Mouse (Mus musculus) cerebellum, adult 2 months (tissue): ENCODE data around the gene Cenpb. TPM values are rescaled to one million over a fixed set of nuclear protein-coding genes. Genes with fewer than 3 reads are reported as not detected.

Experiments used
- DNase-seq, 2 experiments: peaks; one replicate each; pipeline ENCODE4 v3.0.0; 2021
- H3K27ac ChIP-seq: fragments of 200-500 bp; 2 replicates; pipeline ENCODE4 v1.5.1; 2012; ENCODE audit warnings: low read length, control low read depth, inconsistent platforms; ENCODE audit not compliant: insufficient read depth
- H3K27me3 ChIP-seq: fragments of 200-500 bp; 2 replicates; pipeline ENCODE4 v1.6.1; 2012; ENCODE audit warnings: inconsistent platforms, mild to moderate bottlenecking, low read length, moderate library complexity; ENCODE audit not compliant: control insufficient read depth, insufficient read depth
- H3K4me1 ChIP-seq: fragments of 200-500 bp; 2 replicates; pipeline ENCODE4 v1.6.1; 2011; ENCODE audit warnings: low read length; ENCODE audit not compliant: control insufficient read depth, insufficient read depth
- H3K4me3 ChIP-seq: fragments of 200-500 bp; replicated peaks from 2 replicates; pipeline ENCODE3; 2011; ENCODE audit warnings: mild to moderate bottlenecking, low read depth, low read length, control low read depth; ENCODE audit not compliant: insufficient read depth
- CTCF ChIP-seq: fragments of 200-500 bp; IDR thresholded peaks from 2 replicates; pipeline ENCODE4 v1.5.1; 2011; ENCODE audit warnings: low read depth, mild to moderate bottlenecking, control low read depth, low read length, moderate library complexity, borderline replicate concordance; ENCODE audit not compliant: insufficient read depth
- POLR2A ChIP-seq: fragments of 200-500 bp; IDR thresholded peaks from 2 replicates; pipeline ENCODE4 v1.6.1; 2011; ENCODE audit warnings: low read length, control low read depth, borderline replicate concordance; ENCODE audit not compliant: insufficient read depth
- WGBS: fragments of 180-500 bp; shearing (Covaris S2); methylation state at CpG from one replicate; pipeline ENCODE4 v1.1.7; 2018; 5-methylcytosine and 5-hydroxymethylcytosine counted together
- polyA plus RNA-seq: library from polyadenylated mRNA; depleted of rRNA; stranded (reverse); fragments of >200 nt; gene quantifications from 2 replicates; pipeline ENCODE4 v1.2.3, GENCODE M21; 2012; rRNA removed

Gene Cenpb
- polyA plus RNA-seq, 1 experiment: 72.5 TPM

DNA sequence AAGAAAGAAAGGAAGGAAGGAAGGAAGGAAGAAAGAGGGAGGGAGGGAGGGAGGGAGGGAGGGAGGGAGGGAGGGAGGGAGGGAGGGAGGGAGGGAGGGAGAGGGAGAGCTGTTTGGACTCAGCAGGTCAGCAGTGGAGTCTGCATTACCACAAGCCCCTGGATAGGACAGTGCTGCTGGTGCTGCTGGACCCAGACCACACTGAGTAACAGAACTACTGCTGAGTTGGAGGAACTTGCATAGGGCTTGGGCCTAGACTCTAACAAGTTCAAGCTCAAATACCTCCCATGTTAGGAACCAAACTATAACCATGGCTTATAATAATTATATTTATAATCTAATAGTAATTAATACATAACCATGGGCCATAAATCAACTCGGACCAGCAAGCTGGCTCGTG, 49.0 kb downstream of the Cenpb start:
- no peaks in the 10 kb centered on the region for H3K4me1 ChIP-seq
- WGBS: 89% methylated on average over 2 of the region's 2 CpGs
- no peak for DNase-seq
- TF ChIP-seq CTCF (no peak), POLR2A (no peak)
- no peak overlapping the region for H3K4me3 ChIP-seq
- no peak overlapping the region for H3K27ac ChIP-seq
- no peaks in the 10 kb centered on the region for H3K27me3 ChIP-seq

DNA sequence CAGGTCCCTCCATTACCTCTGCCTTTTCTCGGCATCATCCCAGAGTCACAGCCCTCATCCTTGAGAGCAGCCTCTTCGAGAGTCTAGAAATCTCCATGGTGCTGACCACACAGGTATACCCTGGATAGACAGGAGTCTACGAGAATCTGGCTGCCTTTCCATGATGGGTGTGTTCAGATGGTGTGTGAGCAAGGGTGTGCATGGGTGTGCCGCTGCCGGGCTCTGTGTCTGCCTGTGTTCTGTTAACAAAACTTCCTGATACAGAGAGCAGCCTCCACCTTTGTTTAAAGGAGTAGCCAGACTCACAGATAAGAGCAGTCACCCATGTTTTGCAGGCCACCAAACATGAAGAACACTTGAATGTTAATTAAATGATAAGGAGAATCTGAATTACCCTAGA, 50.0 kb downstream of the Cenpb start:
- H3K4me3 ChIP-seq: no peak overlapping the region
- WGBS: 80% methylated on average over 5 of the region's 5 CpGs
- H3K4me1 ChIP-seq: no peaks in the 10 kb centered on the region
- H3K27ac ChIP-seq: no peak overlapping the region
- H3K27me3 ChIP-seq: no peaks in the 10 kb centered on the region
- no peak for TF ChIP-seq CTCF
- no peak for TF ChIP-seq POLR2A
- no peak for DNase-seq

DNA sequence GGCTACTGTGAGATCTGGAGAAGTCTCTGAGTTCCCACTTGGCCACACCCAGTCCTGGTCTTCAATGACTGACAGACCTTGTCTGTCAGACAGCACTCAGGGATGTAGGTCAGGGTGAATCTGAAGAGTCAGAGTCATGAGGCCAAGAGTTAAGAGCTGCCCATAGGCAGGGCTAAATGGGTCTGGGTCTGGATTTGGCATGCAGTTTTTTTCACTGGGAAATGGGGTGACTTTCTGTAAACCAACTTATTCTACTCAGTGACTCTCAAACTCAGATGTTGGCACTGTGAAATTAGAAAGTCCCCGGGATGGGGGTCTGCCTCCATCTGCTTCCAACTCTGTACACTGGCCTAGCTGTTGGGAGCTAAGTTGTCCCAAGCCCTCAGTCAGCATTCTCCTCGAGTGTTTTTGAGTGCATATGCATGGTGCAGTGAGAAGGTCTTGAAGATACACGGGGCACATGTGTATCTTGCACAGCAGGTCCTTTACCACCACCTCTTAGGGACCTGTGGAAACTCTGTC, 51.2 kb downstream of the Cenpb start:
- H3K4me1 ChIP-seq: no peaks in the 10 kb centered on the region

GRCm38 (mm10) chr2:131128211-131128610, 51.7 kb downstream of the Cenpb start:
- no peak for TF ChIP-seq CTCF
- Histone ChIP-seq H3K4me3 (no peak overlapping the region), H3K27me3 (no peaks in the 10 kb centered on the region), H3K4me1 (no peaks in the 10 kb centered on the region), H3K27ac (no peak overlapping the region)
- DNase-seq: no peak
- 87% methylated on average over 5 of the region's 5 CpGs for WGBS

More for the DNA sequence above, 51.2 kb downstream of the Cenpb start:
- Histone ChIP-seq H3K27me3 (no peaks in the 10 kb centered on the region), H3K4me3 (no peak overlapping the region), H3K27ac (no peak overlapping the region)
- TF ChIP-seq POLR2A (no peak), CTCF (no peak)
- no peak for DNase-seq
- WGBS: 68% methylated on average over 3 of the region's 3 CpGs

DNA sequence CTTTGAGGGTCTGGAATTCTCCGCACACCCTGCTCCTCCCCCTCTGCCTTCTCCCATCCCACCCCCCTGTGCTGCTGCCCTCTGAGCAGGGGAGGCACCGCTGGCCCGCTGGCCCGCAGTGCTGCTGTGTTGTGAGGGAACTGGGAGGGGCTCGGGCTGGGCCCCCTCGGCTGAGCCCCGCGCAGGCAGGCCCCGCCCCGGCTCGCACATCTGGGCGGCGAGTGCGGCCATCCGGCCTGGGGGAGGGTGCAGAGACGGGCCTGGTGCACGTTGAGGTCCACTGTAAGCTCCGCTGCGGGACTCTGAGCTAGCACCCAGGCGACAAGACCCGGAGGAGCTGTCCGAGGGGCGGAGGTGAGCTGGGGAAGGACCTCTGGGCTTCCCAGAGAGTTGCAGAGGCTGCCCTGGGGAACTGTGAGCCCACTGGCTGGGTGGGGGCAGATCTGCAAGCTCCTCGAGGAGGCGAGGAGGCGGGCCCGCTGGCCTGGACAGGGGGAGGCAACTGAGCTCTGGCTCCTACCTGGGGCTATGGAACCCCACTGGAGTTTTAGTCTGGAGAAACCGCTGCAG, 52.6 kb downstream of the Cenpb start, which contains the start of gene Hspa12b:
TSS of gene Hspa12b (plus strand) at position 120 of the 570 bp plus-strand sequence.
- TF ChIP-seq CTCF: no peak
- 5% methylated on average over 28 of the region's 28 CpGs for WGBS
- Histone ChIP-seq H3K4me1 (no peaks in the 10 kb centered on the region), H3K27me3 (no peaks in the 10 kb centered on the region), H3K27ac (no peak within 1 kb of the TSS), H3K4me3 (no peak within 1 kb of the TSS)
- no peak for DNase-seq

DNA sequence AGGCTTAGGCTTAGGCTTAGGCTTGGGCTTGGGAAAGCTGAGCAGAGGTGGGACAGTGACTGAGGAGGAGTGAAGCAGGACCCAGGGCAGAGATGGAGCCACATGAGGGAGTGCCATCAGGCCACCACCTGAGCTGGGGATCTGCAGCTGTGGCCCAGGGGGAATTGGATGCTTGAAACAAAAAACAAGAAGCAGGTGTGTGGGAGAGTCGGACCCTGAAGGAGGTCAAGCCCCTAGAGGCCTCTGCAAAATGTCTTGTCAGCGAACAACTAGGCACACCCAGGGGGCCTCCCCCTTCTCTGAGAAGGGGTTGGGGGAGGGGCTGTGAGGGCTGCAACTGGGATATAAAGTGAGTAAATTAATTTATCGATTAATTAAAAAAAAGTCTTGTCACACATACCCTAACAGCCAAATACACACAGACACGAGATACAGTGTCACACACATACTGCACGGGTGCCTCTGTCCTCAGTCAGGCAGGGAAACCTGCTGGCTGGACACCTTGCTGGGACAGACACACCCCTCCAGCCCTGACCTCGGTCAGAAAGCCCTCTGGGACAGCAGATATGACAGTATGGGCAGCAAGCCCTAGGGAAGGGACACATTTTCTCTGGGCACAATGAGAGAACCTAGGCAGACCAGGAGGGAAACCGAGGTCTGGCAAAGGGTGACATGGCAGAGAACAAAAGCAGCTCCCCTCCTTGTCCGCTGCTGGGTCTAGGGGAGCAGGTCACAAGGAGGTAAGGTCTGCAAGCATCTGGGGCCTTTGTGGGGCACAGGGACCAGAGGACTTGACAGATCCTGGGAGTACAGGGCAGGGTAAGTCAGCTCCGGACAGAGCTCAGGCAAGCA, 53.7 kb downstream of the Cenpb start:
- no peak for DNase-seq
- Histone ChIP-seq H3K4me1 (no peaks in the 10 kb centered on the region), H3K27ac (no peak overlapping the region), H3K4me3 (no peak overlapping the region), H3K27me3 (no peaks in the 10 kb centered on the region)
- WGBS: 59% methylated on average over 9 of the region's 9 CpGs
- TF ChIP-seq POLR2A (no peak), CTCF (no peak)

Other genes starting within 250 kb of the Cenpb start
- gene Gfra4, start 137.0 kb downstream of the Cenpb start, polyA plus RNA-seq: 75.1 and 87.0 TPM in 2 replicates
- gene Adam33, start 116.3 kb downstream of the Cenpb start, polyA plus RNA-seq: 1.5 and 3.6 TPM in 2 replicates
- 0.07 and 0.17 TPM in 2 replicates for gene Siglec1, start 93.3 kb downstream of the Cenpb start, polyA plus RNA-seq
- gene Hspa12b, start 52.8 kb downstream of the Cenpb start, polyA plus RNA-seq: 7.8 and 8.0 TPM in 2 replicates
- not detected in 2 replicates for gene Gm11037, start 46.6 kb downstream of the Cenpb start, polyA plus RNA-seq
- 137 and 143 TPM in 2 replicates for gene 1700037H04Rik, start 20.0 kb downstream of the Cenpb start, polyA plus RNA-seq
- 25.7 and 26.4 TPM in 2 replicates for gene Cdc25b, start 6.9 kb upstream of the Cenpb start, polyA plus RNA-seq
- gene Spef1, start 7.2 kb upstream of the Cenpb start, polyA plus RNA-seq: 9.9 and 10.2 TPM in 2 replicates
- gene Ap5s1, start 27.0 kb upstream of the Cenpb start, polyA plus RNA-seq: 43.7 and 44.7 TPM in 2 replicates
- 11.6 and 12.6 TPM in 2 replicates for gene Mavs, start 54.0 kb upstream of the Cenpb start, polyA plus RNA-seq
- gene Pank2, start 82.4 kb upstream of the Cenpb start, polyA plus RNA-seq: 35.6 and 36.7 TPM in 2 replicates
- 14.5 and 14.6 TPM in 2 replicates for gene Rnf24, start 172.8 kb upstream of the Cenpb start, polyA plus RNA-seq